Mouse (Mus musculus): ENCODE results near the gene Palld. TPM values are rescaled to one million over a fixed set of nuclear protein-coding genes. Genes with fewer than 3 reads are reported as not detected.

Palld gene
- polyA plus RNA-seq, 1 experiment, result 2.7 TPM

- Histone ChIP-seq H3K4me3 (replicated peaks) (no peak overlapping the region), H3K9me3 (no peaks in the 10 kb centered on the region), H3K36me3 (replicated peaks; ENCODE audit: low read length) (no peaks in the 10 kb centered on the region), H3K27me3 (replicated peaks) (no peaks in the 10 kb centered on the region), H3K4me1 (peaks cover 15% of the 10 kb centered on the region)
- TF ChIP-seq FLI1 (IDR thresholded peaks at IDR 0.05; ENCODE audit: low read length) (no peak), GATA1 (IDR thresholded peaks at IDR 0.05; ENCODE audit: borderline replicate concordance, low read length) (no peak)
Measured at GRCm38 (mm10) chr8:61466696-61467552, 435.6 kb downstream of the Palld start.

GRCm38 (mm10) chr8:61464393-61464792 lies 438.1 kb downstream of the Palld start:
- Histone ChIP-seq H3K27me3 (replicated peaks) (peaks cover 2% of the 10 kb centered on the region), H3K9me3 (no peaks in the 10 kb centered on the region; the same call in 1 of the 2 replicates), H3K36me3 (replicated peaks; ENCODE audit: low read length) (no peaks in the 10 kb centered on the region), H3K4me1 (peaks cover 15% of the 10 kb centered on the region), H3K4me3 (replicated peaks) (peak overlapping the region; percentile 10)
- TF ChIP-seq GATA1 (IDR thresholded peaks at IDR 0.05; ENCODE audit: borderline replicate concordance, low read length) (no peak), FLI1 (IDR thresholded peaks at IDR 0.05; ENCODE audit: low read length) (no peak)

- Histone ChIP-seq H3K27me3 (replicated peaks) (peaks cover 2% of the 10 kb centered on the region), H3K4me3 (replicated peaks) (no peak overlapping the region), H3K9me3 (no peaks in the 10 kb centered on the region; the same call in 1 of the 2 replicates), H3K4me1 (peaks cover 15% of the 10 kb centered on the region), H3K36me3 (replicated peaks; ENCODE audit: low read length) (no peaks in the 10 kb centered on the region)
- TF ChIP-seq GATA1 (IDR thresholded peaks at IDR 0.05; ENCODE audit: borderline replicate concordance, low read length) (no peak), FLI1 (IDR thresholded peaks at IDR 0.05; ENCODE audit: low read length) (no peak)
Measured at GRCm38 (mm10) chr8:61462221-61462620, 440.3 kb downstream of the Palld start.

Other genes with a start within 250 kb of the Palld start
- not detected in 2 replicates for gene Ddx60, start 25.4 kb upstream of the Palld start, polyA plus RNA-seq (2012; ENCODE audit: insufficient read depth, low replicate concordance)
- not detected in 2 replicates for gene Anxa10, start 220.5 kb upstream of the Palld start, polyA plus RNA-seq (2012; ENCODE audit: insufficient read depth, low replicate concordance)